Mouse (Mus musculus): ENCODE results near the gene Bzw2. TPM values are rescaled to one million over a fixed set of nuclear protein-coding genes. Genes with fewer than 3 reads are reported as not detected.

The Bzw2 gene
- polyA plus RNA-seq, 1 experiment from 2014 or later = 75.3 TPM

DNA sequence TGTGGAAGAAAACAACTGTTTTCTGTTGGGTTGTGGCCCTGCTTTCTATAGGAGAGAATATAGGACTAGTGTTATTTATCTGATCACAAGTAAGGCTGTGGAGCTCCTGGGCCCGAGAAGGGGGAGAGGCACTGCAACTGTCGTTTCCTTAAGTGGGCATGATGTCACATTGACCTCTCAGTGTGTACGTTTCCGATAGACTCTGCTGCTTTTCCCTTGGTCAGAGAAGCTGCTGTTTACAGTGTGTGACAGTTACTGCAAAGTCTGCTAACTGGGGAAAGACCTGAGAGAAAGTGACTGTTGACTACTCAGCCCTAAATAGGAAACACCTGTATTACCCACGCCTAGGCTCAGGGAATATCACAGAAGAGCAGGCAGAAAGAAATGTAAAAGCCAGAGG, 111.7 kb downstream of the Bzw2 start:
- H3K4me3 ChIP-seq (ENCODE audit: low read depth, low read length) = no peak overlapping the region
- H3K27ac ChIP-seq (ENCODE audit: low read depth, low read length) = no peak overlapping the region
- TF ChIP-seq CTCF (IDR thresholded peaks at IDR 0.05; ENCODE audit: low read depth) = no peak
- H3K4me1 ChIP-seq (replicated peaks; ENCODE audit: control insufficient read depth, insufficient read depth, low read length) = no peaks in the 10 kb centered on the region
- no peak overlapping the region for H3K4me2 ChIP-seq (replicated peaks; ENCODE audit: low read depth)
- H3K9me3 ChIP-seq (ENCODE audit: control insufficient read depth) = no peaks in the 10 kb centered on the region
- H3K27me3 ChIP-seq (replicated peaks; ENCODE audit: control insufficient read depth, insufficient read depth, low read length) = no peaks in the 10 kb centered on the region
- no peaks in the 10 kb centered on the region for H3K36me3 ChIP-seq (ENCODE audit: control insufficient read depth, insufficient read depth)
- WGBS = 23% methylated on average over 5 of the region's 5 CpGs
- ATAC-seq = no peak
- no peak overlapping the region for H3K9ac ChIP-seq (ENCODE audit: low read depth, low read length)

DNA sequence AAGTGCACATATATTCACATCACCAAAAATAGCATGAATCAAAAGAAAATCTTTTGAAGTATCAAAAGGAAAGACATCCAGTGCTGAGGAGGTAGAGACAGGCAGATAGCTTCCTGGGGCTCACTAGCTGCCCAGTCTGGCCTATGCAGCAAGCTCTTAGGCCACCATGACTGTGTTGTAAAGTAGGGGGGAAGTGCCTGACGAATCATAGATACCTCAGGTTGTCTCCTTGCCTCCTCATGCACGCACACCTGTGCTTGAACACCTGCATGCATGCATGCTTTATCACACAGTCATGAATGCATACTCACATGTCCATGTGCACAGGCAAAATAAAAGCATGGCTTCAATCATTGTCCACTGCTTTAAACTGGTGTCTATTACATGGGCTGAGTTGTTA, 113.2 kb downstream of the Bzw2 start:
- no peaks in the 10 kb centered on the region for H3K27me3 ChIP-seq (replicated peaks; ENCODE audit: control insufficient read depth, insufficient read depth, low read length)
- no peak for ATAC-seq
- no peak overlapping the region for H3K9ac ChIP-seq (ENCODE audit: low read depth, low read length)
- H3K4me1 ChIP-seq (replicated peaks; ENCODE audit: control insufficient read depth, insufficient read depth, low read length) = no peaks in the 10 kb centered on the region
- H3K4me3 ChIP-seq (ENCODE audit: low read depth, low read length) = no peak overlapping the region
- WGBS = 80% methylated on average over 2 of the region's 2 CpGs
- no peaks in the 10 kb centered on the region for H3K36me3 ChIP-seq (ENCODE audit: control insufficient read depth, insufficient read depth)
- H3K9me3 ChIP-seq (ENCODE audit: control insufficient read depth) = no peaks in the 10 kb centered on the region
- H3K4me2 ChIP-seq (replicated peaks; ENCODE audit: low read depth) = no peak overlapping the region
- no peak for TF ChIP-seq CTCF (IDR thresholded peaks at IDR 0.05; ENCODE audit: low read depth)
- no peak overlapping the region; the same call in 1 of the 2 replicates for H3K27ac ChIP-seq (ENCODE audit: low read depth, low read length)

DNA sequence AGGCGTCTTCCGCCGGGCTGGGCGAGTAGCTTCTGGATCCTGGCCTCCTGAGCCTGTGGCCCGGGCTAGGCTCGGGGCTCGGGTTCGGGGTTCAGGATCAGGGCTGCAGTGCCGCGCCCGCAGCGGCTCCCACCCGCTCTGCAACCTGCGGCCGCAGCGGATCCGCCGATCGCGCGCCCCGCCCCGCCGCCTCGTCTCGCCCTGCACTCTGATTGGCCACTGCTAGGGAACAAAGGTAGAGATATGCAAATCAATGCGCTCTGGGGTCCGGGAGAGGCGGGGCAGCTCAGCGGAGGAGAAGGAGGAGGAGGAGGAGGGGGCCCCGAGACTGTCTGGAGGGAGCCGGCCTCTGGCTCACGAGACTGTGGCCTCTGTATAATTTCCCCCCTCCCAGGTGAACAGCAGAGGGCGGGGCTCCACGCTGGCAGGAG, 115.5 kb downstream of the Bzw2 start, which contains the start of gene Tspan13:
Tspan13 (minus strand) TSS at position 153 of the 431 bp plus-strand sequence.
- peak within 1 kb of the TSS; percentile 94 for H3K4me2 ChIP-seq (replicated peaks; ENCODE audit: low read depth)
- H3K27ac ChIP-seq (ENCODE audit: low read depth, low read length) = peak within 1 kb of the TSS; percentile 85
- H3K4me3 ChIP-seq (ENCODE audit: low read depth, low read length) = peak within 1 kb of the TSS; percentile 88
- no peaks in the 10 kb centered on the region for H3K27me3 ChIP-seq (replicated peaks; ENCODE audit: control insufficient read depth, insufficient read depth, low read length)
- TF ChIP-seq CTCF (IDR thresholded peaks at IDR 0.05; ENCODE audit: low read depth) = peak; percentile 43
- ATAC-seq = peak; percentile 98
- peak within 1 kb of the TSS; percentile 83 for H3K9ac ChIP-seq (ENCODE audit: low read depth, low read length)
- no peaks in the 10 kb centered on the region for H3K9me3 ChIP-seq (ENCODE audit: control insufficient read depth)
- H3K4me1 ChIP-seq (replicated peaks; ENCODE audit: control insufficient read depth, insufficient read depth, low read length) = no peaks in the 10 kb centered on the region
- under 1% methylated on average over 35 of the region's 35 CpGs for WGBS
- H3K36me3 ChIP-seq (ENCODE audit: control insufficient read depth, insufficient read depth) = no peaks in the 10 kb centered on the region

Other genes with a start within 250 kb of the Bzw2 start
- gene Agr3, start 232.5 kb downstream of the Bzw2 start, polyA plus RNA-seq (2015; fragmentation: Nextera tagmentation; extraction: Ambion mirVana) = 0.25 and 0.43 TPM in 2 replicates
- gene Agr2, start 165.2 kb downstream of the Bzw2 start, polyA plus RNA-seq (2015; fragmentation: Nextera tagmentation; extraction: Ambion mirVana) = 438 and 502 TPM in 2 replicates
- gene Tspan13, start 115.6 kb downstream of the Bzw2 start, polyA plus RNA-seq (2015; fragmentation: Nextera tagmentation; extraction: Ambion mirVana) = 499 and 565 TPM in 2 replicates
- 25.8 and 26.6 TPM in 2 replicates for gene Ankmy2, start 966 bp downstream of the Bzw2 start, polyA plus RNA-seq (2015; fragmentation: Nextera tagmentation; extraction: Ambion mirVana)
- not detected in 2 replicates for gene Lrrc72, start 95.3 kb upstream of the Bzw2 start, polyA plus RNA-seq (2015; fragmentation: Nextera tagmentation; extraction: Ambion mirVana)
- gene Sostdc1, start 156.1 kb upstream of the Bzw2 start, polyA plus RNA-seq (2015; fragmentation: Nextera tagmentation; extraction: Ambion mirVana) = 2.0 and 2.4 TPM in 2 replicates
- 5.2 and 5.7 TPM in 2 replicates for gene Ispd, start 223.4 kb upstream of the Bzw2 start, polyA plus RNA-seq (2015; fragmentation: Nextera tagmentation; extraction: Ambion mirVana)
- 2.2 and 2.7 TPM in 2 replicates for gene D630036H23Rik, start 224.1 kb upstream of the Bzw2 start, polyA plus RNA-seq (2015; fragmentation: Nextera tagmentation; extraction: Ambion mirVana)